Mouse (Mus musculus): ENCODE measurements at regions not wholly inside any gene's neighbourhood (a gene's known extent, or its start where the extent isn't known, plus 50 kb on each side); places are given as distances from the start of the nearest gene placed in this dataset.

DNA sequence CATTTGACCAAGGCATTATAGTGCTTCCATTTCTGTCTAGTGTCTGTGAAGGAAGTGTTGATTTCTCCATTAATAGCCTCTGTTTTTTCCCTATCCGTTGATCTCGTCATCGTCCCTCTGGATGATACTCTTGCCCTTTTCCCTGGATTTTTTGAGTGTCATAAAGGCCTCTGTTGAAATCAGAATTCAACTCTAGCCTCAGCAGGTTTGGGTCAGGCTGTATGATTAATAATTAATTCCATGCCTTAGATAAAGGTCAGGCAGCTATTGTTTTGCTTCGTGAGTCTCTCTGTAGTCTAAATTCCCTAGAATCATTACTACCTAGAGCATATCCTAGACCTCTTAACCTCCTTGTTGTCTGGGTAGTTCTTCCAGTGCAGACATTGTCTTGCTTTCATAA lies 63.0 kb upstream of the Vwde start:
- TF ChIP-seq MAFK (IDR thresholded peaks at IDR 0.05; ENCODE audit: insufficient read depth, low read depth, low read length) (no peak), HCFC1 (IDR thresholded peaks at IDR 0.05; ENCODE audit: borderline replicate concordance, insufficient read depth, low read length) (no peak), ZNF384 (IDR thresholded peaks at IDR 0.05; ENCODE audit: low read depth, low read length) (no peak), CHD2 (IDR thresholded peaks at IDR 0.05; ENCODE audit: low read depth, low read length) (no peak), ZC3H11A (IDR thresholded peaks at IDR 0.05; ENCODE audit: borderline replicate concordance, low read depth, low read length) (no peak)
